Mouse (Mus musculus): ENCODE results near the gene Ppm1h. TPM values are rescaled to one million over a fixed set of nuclear protein-coding genes. Genes with fewer than 3 reads are reported as not detected.
A peak's percentile ranks its signal among the peaks of the same experiment; 100 is the strongest.

Ppm1h gene
- total RNA-seq (2021): 1 to 10 TPM; 1.1 to 2.6 TPM
- long read RNA-seq, experiment 1, partial matches to known transcripts: 0 of 1 reads
- long read RNA-seq, experiment 1, other reads (novel, unspliced or antisense): 1 of 1 reads
- long read RNA-seq, experiment 2: 0 reads

DNA sequence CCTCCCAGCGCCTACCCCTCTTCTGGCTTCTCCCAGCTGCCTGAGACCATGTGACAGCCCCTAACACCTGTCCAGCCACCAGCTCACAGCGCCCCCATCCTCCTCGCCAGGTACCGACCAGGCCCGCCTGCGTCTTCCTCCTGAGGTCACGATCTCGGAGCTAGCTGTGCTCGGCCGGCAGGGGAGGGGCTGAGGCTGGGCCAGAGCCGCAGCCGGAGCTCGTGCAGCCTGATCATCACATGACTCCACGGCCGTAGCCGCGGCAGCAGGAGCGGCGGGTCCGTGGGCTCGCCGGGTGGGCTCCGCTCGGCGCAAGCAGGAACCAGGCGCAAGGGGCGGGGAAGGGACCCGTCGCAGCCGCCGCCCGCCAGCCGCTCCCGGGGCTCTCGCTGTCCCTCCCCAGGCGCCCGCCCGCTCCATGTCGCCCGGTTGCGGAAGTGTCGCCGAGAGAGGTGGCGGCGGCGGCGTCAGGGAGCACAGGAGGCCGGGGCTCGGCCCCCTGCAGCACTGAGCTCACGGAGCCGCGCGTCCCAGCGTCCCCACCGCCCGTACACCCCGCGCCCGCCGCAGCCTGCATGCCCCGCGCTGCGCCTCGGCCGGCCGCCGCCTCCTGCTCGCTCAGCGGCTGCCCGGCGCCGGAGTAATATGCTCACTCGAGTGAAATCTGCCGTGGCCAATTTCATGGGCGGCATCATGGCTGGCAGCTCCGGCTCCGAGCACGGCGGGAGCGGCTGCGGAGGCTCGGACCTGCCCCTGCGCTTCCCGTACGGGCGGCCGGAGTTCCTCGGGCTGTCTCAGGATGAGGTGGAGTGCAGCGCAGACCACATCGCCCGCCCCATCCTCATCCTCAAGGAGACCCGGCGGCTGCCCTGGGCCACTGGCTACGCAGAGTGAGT lies at the start of gene Ppm1h:
Ppm1h (plus strand) TSS at position 222 of the 896 bp plus-strand sequence.
- DNase-seq: peak; percentile 38 to 55
- intact Hi-C loops (cut with DNase I): no loop called here

DNA sequence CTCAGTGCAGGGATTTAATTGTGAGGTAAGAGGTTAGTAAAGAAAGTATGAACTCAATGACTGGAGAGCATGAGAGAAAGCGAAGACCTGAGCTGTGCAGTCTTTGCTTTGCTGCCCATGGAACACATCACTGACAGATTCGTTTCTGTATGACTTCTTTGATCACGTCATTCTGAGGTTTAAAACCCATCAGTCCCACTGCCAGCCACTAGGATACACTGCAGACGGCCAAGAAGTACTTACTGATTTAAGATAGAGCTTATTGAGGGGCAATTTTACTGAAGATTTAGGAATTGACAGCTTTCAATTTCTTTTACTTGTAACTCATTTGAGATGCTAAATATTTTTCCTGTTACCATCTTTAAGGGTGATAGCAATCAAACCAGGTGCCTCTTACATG lies 49.6 kb upstream of the Ppm1h start:
- no peak for DNase-seq
- intact Hi-C loops (cut with DNase I): no loop called here

DNA sequence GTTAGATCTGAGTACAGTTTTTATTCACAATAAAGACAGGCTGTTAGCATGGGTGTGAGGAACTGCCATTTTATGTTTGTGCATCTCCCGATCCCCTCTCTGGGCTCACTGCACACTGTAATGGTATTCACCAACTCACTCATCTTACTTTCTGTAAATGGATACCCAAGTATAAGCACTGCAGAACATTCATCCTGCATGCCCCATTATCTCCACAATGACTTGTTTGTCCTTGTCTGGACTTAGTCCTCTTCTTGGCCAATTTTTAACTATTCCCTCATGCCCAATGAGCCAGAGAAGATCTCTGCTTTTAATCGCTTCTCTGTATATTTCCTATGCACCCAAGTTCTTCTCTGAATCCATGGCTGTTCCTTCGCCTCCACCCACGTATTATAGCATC lies 38.7 kb upstream of the Ppm1h start:
- intact Hi-C loops (cut with DNase I): no loop called here
- DNase-seq: no peak

DNA sequence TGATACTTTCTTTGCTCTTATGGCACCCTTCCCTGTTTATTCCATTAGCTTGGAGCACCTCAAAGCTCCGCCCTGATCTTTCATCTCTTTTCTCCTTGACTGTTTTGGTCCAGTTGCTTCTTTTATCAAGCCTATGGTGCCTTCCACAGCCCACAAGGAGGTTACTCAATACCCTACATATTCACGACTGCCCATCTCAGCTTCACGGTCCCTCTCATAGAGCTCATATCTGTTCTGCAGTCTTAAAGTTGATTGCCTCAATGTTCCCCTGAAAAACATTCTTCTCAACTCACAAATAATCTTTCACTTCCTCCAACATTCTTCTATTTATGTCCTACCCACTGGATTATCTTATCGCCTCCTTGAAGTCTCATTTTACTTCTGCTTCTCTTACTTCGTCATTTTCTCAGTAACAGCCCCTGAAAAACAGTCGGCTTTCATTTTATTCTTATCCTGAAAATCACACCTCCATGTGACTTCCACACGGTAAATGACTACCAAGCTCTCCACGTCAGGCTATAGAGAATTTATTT lies 37.2 kb upstream of the Ppm1h start:
- intact Hi-C loops (cut with DNase I): no loop called here
- DNase-seq: no peak

DNA sequence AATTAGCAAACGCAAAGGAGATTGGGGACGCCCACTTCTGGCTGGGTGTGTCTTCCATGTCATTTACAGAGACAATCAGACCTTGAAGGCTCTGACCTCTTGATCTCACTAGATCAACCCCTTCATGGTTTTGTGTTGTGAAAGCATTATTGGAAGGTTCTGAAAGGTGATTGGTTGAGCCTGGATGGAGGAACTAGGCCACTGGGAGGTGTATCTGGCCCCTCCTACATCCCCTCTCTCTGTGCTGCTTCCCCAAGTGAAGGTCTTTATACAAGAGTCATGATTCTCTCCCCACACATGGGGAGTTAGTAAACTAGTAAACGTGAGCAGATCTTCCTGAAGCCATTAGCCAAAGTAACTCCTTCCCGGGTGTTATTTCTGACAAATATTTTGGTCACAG lies 36.4 kb upstream of the Ppm1h start:
- intact Hi-C loops (cut with DNase I): no loop called here
- no peak for DNase-seq

DNA sequence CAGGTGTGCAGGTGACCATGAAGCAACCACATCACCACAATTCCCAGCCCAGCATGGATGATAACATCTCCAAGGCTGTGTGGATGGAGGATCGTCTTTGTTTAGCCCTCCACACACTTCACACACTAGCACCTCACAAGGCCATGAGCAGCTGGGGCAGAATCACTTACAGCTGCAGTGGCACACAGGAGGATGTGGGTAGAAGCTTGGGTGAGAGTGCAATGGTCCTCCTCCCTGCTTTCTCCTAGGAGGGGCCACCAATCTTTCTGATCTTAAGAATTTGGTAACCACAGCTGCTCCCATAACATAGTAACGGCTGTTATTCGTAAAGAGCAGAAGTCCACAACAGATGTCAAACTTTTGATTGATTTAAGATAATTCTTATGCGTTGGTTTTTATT lies 26.6 kb upstream of the Ppm1h start:
- DNase-seq: no peak
- intact Hi-C loops (cut with DNase I): no loop called here

DNA sequence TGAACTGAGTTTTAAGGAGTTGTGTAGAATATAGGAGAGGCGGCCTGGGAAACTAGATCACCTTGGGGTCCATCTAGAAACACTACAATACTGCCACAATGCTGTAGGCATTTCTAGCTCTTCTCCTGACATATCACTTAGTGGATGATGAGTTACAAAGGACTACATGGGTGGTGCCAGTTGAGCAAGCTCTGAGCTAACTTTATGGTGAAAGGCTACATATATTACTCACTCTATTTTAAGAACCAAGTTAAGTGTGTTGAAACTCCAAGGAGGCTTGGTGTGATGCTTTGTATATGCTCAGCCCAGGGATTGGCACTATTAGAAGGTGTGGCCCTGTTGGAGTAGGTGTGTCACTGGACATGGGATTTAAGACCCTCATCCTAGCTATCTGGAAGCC lies 26.0 kb upstream of the Ppm1h start:
- no peak for DNase-seq
- intact Hi-C loops (cut with DNase I): no loop called here

DNA sequence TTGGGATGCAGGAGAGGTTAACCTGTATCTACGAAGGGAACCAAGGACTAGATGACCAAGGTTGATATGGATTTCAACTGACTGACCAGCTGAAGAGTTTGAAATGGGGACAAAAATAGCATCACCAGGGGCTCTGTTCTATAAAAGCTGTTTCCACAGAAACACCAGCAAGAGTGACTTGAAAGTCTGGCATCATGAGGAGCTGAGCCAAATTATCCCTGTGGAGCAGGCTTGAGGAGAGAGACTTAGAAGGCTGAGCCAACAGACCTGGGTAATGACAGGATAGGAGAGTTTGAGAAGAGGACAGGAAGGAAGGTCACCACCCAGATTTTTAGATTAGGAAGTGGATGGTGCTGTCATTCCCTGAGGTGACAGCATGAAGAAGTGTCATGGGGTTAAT lies 12.9 kb upstream of the Ppm1h start:
- intact Hi-C loops (cut with DNase I): no loop called here
- DNase-seq: no peak

DNA sequence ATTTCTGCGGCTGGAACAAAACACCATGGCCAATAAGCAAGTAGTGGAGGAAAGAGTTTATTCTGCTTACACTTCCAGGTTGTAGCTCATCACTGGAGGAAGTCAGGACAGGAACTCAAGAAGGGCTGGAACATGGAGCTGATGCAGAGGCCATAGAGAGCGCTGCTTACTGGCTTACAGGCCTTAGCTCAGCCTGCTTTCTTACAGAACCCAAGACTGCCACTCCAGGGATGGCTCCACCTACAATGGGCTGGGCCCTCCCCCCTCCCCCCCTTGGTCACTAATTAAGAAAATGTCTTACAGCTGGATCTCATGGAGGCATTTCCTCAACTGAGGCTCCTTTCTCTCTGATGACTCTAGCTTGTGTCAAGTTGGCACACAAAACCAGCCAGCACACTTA lies 7.3 kb upstream of the Ppm1h start:
- DNase-seq: no peak
- intact Hi-C loops (cut with DNase I): no loop called here

DNA sequence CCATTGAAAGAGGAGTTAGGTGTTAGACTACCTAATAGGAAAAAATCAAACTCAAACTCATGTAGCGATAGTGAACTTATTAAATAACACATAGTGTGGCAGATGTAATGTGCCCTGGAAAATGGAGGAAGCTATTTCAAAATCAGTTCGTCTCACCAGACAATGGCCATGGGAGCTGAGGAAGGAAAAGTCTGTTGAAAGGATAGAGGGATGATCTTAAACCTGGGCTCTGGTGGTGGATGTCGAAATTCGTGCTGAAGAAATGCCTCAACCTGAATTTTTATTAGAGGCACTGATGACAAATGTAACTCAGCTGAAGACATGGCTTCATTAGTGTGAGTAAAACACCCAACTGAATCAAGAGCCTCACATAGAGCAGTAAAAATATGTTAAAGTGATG lies 6.5 kb upstream of the Ppm1h start:
- intact Hi-C loops (cut with DNase I): no loop called here
- no peak for DNase-seq

DNA sequence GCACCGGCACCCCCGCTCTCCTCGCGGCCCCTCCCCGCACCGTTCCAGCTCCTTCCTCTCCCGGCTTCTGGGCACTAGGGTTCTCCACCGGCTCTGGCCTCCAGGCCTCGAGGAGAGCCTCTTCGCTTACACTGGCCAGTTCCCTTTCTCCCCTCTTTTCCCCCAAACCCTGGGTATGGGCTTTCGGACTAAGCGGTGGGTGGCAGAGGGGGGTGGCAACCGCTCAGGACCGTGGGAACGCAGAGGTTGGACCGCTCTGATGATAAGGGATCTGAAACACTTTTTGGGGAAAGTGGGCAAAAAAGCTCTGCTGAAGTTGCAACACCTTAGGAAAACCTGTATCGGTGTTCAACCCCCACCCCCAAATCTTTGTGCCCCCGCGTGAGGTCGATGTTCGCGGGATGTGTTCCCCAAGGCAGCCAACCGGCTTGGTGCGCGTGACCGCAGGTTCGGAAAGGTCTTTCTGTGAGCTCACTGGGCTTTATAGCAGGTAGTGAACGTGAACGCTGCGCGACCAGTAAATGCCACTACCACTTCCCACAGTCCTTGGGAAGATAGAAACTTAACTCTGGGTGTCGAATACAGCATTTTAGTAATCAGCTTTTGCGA lies 979 bp downstream of the Ppm1h start:
- DNase-seq: peak in 1 of 2 experiments; percentile 9

DNA sequence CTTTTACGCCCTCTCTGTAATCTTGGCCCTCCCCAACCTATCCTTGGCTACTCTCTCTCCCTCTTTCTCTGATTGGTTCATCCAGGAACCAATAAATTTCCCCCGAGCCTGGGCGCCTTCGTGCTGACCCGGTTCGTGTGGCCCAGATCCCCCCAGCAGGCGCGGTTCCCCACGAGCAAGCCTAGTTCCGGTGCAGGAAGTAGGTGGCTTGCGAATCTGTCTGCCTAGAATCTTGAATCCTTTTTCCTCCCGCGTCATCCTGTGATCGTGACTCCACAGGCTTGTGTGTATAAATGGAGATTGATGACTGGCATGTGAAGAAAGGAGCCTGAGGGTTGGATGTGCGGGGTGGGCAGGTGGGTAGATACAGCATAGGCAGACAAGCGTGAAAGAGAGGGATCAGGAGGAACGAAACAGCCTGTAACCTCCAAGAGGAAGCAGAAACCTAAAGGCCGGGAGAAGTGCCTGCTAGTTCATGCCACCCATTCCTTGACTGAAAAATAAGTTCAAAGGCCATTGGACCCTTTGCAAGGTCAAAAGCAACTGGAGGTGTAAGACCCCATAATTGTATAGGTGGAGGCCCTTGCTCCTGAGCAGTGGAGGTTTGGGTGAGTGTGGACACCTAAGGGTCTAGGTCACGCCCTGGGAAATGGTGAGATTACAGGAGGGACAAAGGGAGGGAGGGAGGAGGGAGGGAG lies 2.0 kb downstream of the Ppm1h start:
- DNase-seq: no peak
- intact Hi-C loops (cut with DNase I): no loop called here

More for the DNA sequence above, 979 bp downstream of the Ppm1h start:
- intact Hi-C loops (cut with DNase I): no loop called here

DNA sequence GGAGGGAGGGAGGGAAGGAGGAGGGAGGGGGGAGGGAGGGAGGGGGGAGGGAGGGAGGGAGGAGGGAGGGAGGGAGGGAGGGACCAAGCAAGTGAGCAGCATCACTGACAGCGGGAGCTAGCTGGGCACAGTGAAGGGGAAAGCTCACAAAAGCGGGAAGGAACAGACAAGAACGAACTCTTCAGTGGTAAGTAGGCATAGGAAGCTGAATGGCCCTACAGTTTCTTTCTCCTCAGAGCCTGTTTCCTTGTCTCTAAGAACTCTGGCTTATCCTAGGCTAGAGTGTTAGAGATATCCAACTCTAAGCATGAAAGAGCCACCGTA lies 2.5 kb downstream of the Ppm1h start:
- no peak for DNase-seq
- intact Hi-C loops (cut with DNase I): no loop called here

DNA sequence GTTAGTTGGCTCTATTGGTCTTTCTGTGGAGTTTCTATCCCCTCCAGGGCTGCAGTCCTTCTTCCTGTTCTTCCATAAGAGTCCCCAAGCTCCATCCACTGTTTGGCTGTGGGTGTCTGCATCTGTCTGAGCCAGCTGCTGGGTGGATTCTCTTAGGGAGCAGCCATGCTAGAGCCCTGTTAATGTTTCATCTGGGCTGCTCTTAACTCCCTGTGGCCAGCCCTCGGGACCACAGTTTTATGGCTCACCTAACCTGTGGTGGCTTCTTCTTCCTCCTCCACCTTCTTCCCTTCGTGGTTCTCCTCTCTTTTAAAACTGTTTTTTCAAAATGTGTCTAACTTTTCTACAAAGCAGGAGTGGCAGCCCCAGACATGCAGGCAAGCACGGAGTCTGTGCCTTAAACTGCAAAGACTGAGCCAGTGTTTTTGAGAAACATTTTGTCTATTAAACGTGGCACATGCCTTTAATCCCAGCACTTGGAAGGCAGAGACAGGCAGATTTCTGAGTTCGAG lies 5.3 kb downstream of the Ppm1h start:
- DNase-seq: no peak
- intact Hi-C loops (cut with DNase I): no loop called here

DNA sequence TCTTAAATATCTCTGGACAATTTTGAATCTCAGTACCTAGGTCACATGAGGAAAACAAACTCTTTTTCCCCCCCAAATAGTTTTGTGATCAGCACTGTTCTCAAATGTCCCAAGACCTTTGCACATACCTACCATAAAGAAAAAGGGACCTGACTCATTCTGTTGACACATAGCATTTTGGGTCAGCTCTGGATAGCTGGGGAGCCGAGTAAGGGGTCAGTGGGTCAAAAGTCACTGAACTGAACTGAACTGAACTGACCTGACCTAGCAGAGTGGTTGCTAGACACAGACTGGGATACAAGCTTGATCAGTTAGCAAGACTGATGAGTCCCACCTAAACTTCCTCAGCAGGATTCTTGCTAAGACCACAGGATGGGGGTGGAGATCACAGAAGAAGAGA lies 6.7 kb downstream of the Ppm1h start:
- no peak for DNase-seq
- intact Hi-C loops (cut with DNase I): no loop called here

DNA sequence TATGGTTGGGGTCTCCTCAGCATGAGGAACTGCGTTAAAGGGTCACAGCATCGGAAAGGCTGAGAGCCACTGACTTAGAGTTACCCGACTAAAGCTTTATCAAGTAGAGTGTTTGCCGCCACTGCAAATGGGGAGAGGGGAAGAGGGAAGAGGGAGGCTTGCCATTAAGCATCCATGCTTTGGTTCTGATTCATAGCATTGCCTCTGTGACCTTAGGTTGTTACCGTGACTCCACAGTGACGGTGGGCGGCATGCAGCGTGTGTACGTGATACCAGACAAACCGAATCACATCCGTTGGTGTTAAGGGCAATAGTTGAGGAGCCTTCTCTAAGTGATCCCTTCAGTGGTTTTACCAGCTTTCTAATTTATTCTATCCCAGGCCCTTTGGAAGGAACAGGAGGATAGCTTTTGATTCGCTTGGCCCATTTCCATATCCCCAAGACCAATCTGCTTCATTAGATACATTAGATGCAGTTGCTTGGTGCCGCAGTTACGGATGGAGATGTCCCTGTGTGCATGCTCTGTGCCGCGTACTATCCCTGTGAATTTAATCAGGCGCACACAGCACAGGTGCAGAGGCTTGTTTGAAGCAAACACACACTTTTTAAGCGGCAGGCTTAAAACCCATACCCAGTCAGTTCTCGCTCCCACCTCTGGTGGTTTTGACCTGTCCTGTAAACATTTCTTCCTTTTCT lies 7.4 kb downstream of the Ppm1h start:
- no peak for DNase-seq
- intact Hi-C loops (cut with DNase I): no loop called here

DNA sequence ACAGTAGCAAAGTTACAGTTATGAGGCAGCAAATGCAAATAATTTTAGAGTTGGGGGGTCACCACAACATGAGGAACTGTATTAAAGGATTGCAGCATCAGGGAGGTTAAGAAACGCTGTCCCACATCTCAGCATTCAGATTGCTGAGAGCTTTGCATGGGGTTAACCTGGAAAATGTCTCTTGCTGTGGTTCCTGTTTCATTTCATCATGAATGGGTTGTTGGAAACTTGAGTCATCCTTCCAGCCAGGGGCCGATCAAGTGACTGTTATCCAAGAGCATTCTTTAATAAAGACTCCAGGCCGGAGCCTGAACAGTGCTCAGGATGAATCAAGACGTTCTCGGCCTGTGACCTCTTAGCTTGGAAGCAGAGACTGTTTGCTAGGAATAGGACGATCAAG lies 12.1 kb downstream of the Ppm1h start:
- intact Hi-C loops (cut with DNase I): no loop called here
- DNase-seq: no peak

DNA sequence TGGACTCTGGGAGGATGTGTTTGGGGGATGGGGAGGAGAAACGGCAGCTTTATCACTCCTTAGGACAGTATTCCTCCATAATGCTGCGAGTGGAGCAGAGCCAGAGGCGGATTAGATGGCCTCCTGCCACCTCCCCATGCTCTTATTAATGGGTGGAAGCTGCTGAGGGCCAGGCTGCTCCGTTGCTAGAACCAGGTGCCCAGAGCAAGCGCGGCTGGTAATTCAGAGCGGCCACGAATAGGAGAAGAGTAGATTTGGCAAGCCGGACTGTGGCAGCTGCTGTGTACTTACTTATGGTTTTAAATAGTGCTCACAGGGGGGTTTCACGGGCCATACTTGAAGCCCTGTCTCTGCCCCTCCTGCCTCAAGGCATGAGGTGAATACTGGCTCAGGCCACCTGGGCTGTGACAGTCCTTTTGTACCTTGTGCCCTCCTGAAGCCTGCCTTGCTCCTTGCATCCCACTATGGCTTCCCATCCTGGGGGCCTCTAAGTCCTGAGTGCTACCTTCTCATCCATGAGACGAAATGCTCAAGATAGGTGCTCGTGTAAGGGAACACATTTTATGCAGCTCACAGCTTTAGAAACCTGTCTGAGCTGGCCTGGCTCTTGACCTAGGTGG lies 14.7 kb downstream of the Ppm1h start:
- intact Hi-C loops (cut with DNase I): no loop called here
- DNase-seq: no peak

DNA sequence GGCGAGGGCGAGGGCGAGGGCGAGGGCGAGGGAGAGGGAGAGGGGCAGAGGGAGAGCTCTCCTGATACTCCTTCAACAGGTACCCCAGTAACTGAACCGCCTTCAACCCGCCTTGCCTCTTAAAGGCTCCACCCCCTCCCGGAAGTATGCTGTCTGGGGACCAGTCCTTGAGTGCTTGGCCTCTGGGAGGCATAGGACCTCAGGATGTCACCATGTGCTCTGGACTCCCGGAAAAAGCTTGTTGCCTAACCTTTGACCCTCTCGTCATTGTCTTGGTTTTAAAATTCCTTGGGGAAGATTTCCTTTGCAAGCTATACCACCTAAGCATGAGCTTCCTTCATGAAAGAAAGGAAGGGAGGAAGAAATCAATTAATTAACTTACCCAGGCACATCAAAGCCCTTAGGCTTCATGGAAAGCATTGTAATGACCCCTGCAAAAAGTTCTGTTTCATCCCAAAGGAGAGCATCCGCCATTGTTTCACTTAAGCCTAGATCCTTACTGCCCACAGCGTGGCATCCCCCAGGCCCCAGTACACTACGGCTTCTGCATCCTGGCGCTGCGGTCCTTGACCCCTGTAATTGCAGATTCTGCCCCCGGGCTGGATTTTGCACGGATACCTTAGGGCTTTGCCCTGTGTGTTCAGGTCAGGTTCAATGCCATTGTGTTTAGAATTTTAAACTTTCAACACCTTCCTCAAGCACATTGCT lies 15.5 kb downstream of the Ppm1h start:
- no peak for DNase-seq
- intact Hi-C loops (cut with DNase I): no loop called here
